Mouse (Mus musculus) midbrain, embryonic 14.5 days (tissue): ENCODE measurements around the gene Ddx19b. TPM values are rescaled to one million over a fixed set of nuclear protein-coding genes. Genes with fewer than 3 reads are reported as not detected.

Experiments
- ATAC-seq: fragments of 200-750 bp; cut with Nextera tagmentation; 2 replicates; pipeline ENCODE4 v1.8.0; 2017; ENCODE audit warnings: moderate number of reproducible peaks, moderate library complexity; ENCODE audit not compliant: low FRiP score, low TSS enrichment
- DNase-seq: peaks from one replicate; pipeline ENCODE4 v3.0.0-alpha.2; 2015
- H3K27ac ChIP-seq: fragments of 300-500 bp; sonication (generic); replicated peaks from 2 replicates; pipeline ENCODE4 v1.5.1; 2014; ENCODE audit warnings: mild to moderate bottlenecking, low read depth, low read length, moderate library complexity
- H3K27me3 ChIP-seq: fragments of 300-500 bp; sonication (generic); 2 replicates; pipeline ENCODE4 v1.6.1; 2014; ENCODE audit warnings: low read length, control low read depth, mixed read lengths; ENCODE audit not compliant: control insufficient read depth, insufficient read depth
- H3K36me3 ChIP-seq: fragments of 300-500 bp; sonication (generic); 2 replicates; pipeline ENCODE4 v1.6.1; 2014; ENCODE audit warnings: low read length, control low read depth; ENCODE audit not compliant: control insufficient read depth, insufficient read depth
- H3K4me1 ChIP-seq: fragments of 300-500 bp; sonication (generic); 2 replicates; pipeline ENCODE4 v1.6.1; 2014; ENCODE audit warnings: mild to moderate bottlenecking, antibody characterized with exemption, low read length, control low read depth; ENCODE audit not compliant: control insufficient read depth, insufficient read depth
- H3K4me2 ChIP-seq: fragments of 300-500 bp; sonication (generic); 2 replicates; pipeline ENCODE4 v1.6.1; 2014; ENCODE audit warnings: mild to moderate bottlenecking, low read length, moderate library complexity
- H3K4me3 ChIP-seq: fragments of 300-500 bp; sonication (generic); replicated peaks from 2 replicates; pipeline ENCODE4 v1.5.1; 2014; ENCODE audit warnings: low read depth, low read length
- H3K9ac ChIP-seq: fragments of 300-500 bp; sonication (generic); replicated peaks from 2 replicates; pipeline ENCODE4 v1.6.1; 2014; ENCODE audit warnings: mild to moderate bottlenecking, low read length, moderate library complexity
- H3K9me3 ChIP-seq: fragments of 300-500 bp; sonication (generic); 2 replicates; pipeline ENCODE4 v1.6.1; 2016; ENCODE audit warnings: low read length, control low read depth, mixed read lengths; ENCODE audit not compliant: control insufficient read depth
- WGBS: fragments of 180-500 bp; shearing (Covaris S2); extraction: QIAGEN DNeasy Blood & Tissue Kit; methylation state at CpG from one replicate; pipeline ENCODE4 v1.1.7; 2014; 5-methylcytosine and 5-hydroxymethylcytosine counted together
- microRNA-seq: library from miRNA; unstranded; fragments of <30 nt; microRNA quantifications from one replicate; pipeline ENCODE4, GENCODE M21; 2016
- polyA plus RNA-seq: library from polyadenylated mRNA; unstranded; fragments of >200 nt; fragmentation: Nextera tagmentation; extraction: Ambion mirVana; gene quantifications from 2 replicates; pipeline ENCODE4 v1.2.1, GENCODE M21; 2014

Ddx19b gene
- polyA plus RNA-seq, 1 experiment from 2014 or later = 7.5 TPM

- Histone ChIP-seq H3K27ac (no peak overlapping the region), H3K9ac (no peak overlapping the region), H3K4me1 (0 out of 2 replicates have a peak, but pooled peaks cover 3% of the 10 kb centered on the region), H3K4me3 (no peak overlapping the region), H3K9me3 (no peaks in the 10 kb centered on the region), H3K27me3 (no peaks in the 10 kb centered on the region), H3K36me3 (peaks cover 26% of the 10 kb centered on the region), H3K4me2 (no peak overlapping the region)
- WGBS = 83% methylated on average over 8 of the region's 8 CpGs
- DNase-seq (no peak), ATAC-seq (no peak)
These were observed 76.8 kb downstream of the Ddx19b start for GRCm38 (mm10) chr8:110954776-110955175.

Small RNAs within 50 kb of the gene (microRNA-seq; reads per million reads assigned to microRNA genes)
- gene Gm24103 (not detected), gene Mir3473d (0.73 reads per million)

Other genes with a start within 250 kb of the Ddx19b start
- gene Il34, start 225.8 kb downstream of the Ddx19b start, polyA plus RNA-seq = 0.34 and 3.9 TPM in 2 replicates
- gene Cog4, start 185.2 kb downstream of the Ddx19b start, polyA plus RNA-seq = 53.2 and 70.0 TPM in 2 replicates
- 72.3 and 114 TPM in 2 replicates for gene Sf3b3, start 185.0 kb downstream of the Ddx19b start, polyA plus RNA-seq
- gene Fuk, start 129.3 kb downstream of the Ddx19b start, polyA plus RNA-seq = 4.9 and 6.4 TPM in 2 replicates
- gene St3gal2, start 111.8 kb downstream of the Ddx19b start, polyA plus RNA-seq = 16.5 and 18.0 TPM in 2 replicates
- 11.5 and 15.7 TPM in 2 replicates for gene Ddx19a, start 34.0 kb downstream of the Ddx19b start, polyA plus RNA-seq
- gene Aars, start 1.4 kb upstream of the Ddx19b start, polyA plus RNA-seq = 73.1 and 75.9 TPM in 2 replicates
- gene Exosc6, start 24.6 kb upstream of the Ddx19b start, polyA plus RNA-seq = not detected in 2 replicates
- 0.09 and 0.34 TPM in 2 replicates for gene Clec18a, start 60.7 kb upstream of the Ddx19b start, polyA plus RNA-seq
- gene Pdpr, start 62.9 kb upstream of the Ddx19b start, polyA plus RNA-seq = 6.9 TPM in 2 replicates
- gene Glg1, start 227.5 kb upstream of the Ddx19b start, polyA plus RNA-seq = 70.1 and 91.1 TPM in 2 replicates